12 mouse cellular contexts compared by ENCODE assay signal in genomic region chr3:154057464-154057863, GRCm38 (mm10).
"Had no signal": no experiment of that assay in that cellular context is flagged by ENCODE, and none has a peak within 500 bp of the region (broad histone marks: within the 10 kb centered on the region; RNA-seq: fewer than 3 reads in every experiment).

No protein-coding gene starts in this region.

- H3K36me3 ChIP-seq: kidney, embryonic 15.5 days; limb, embryonic 13.5 days; neural tube, embryonic 13.5 days; stomach, embryonic 15.5 days had no signal

- H3K27ac ChIP-seq: kidney, embryonic 15.5 days; limb, embryonic 13.5 days; neural tube, embryonic 13.5 days; stomach, embryonic 15.5 days had no signal

- H3K4me2 ChIP-seq: kidney, embryonic 15.5 days; limb, embryonic 13.5 days; neural tube, embryonic 13.5 days; stomach, embryonic 15.5 days had no signal

- H3K27me3 ChIP-seq: kidney, embryonic 15.5 days; limb, embryonic 13.5 days; neural tube, embryonic 13.5 days; stomach, embryonic 15.5 days had no signal

- DNase-seq: kidney, adult 11 months; kidney, postnatal 14 days; left cerebral cortex, postnatal 4 days; lung, adult 18-20 months; midbrain, embryonic 14.5 days; retina, postnatal 1 day; thymus, adult 2 months; thymus, postnatal 25 days had no signal

- H3K4me1 ChIP-seq: kidney, embryonic 15.5 days; limb, embryonic 13.5 days; neural tube, embryonic 13.5 days; stomach, embryonic 15.5 days had no signal

- H3K9me3 ChIP-seq: kidney, embryonic 15.5 days; limb, embryonic 13.5 days; neural tube, embryonic 13.5 days; stomach, embryonic 15.5 days had no signal

- H3K4me3 ChIP-seq: kidney, embryonic 15.5 days; limb, embryonic 13.5 days; neural tube, embryonic 13.5 days; stomach, embryonic 15.5 days had no signal

- H3K9ac ChIP-seq: kidney, embryonic 15.5 days; limb, embryonic 13.5 days; neural tube, embryonic 13.5 days; stomach, embryonic 15.5 days had no signal
